Mouse (Mus musculus) heart, adult 2 months (tissue): Measurements from ENCODE around the gene Srek1.

ENCODE experiments used
- CTCF ChIP-seq: fragments of 200-600 bp; IDR thresholded peaks from 2 replicates; pipeline ENCODE4 v1.8.1; 2022; ENCODE audit warnings: antibody characterized with exemption, mild to moderate bottlenecking, moderate library complexity
- POLR2A ChIP-seq: fragments of 200-500 bp; IDR thresholded peaks from 2 replicates; pipeline ENCODE4 v1.6.1; 2011; ENCODE audit warnings: mild to moderate bottlenecking, low read depth, low read length, control low read depth; ENCODE audit not compliant: insufficient read depth

DNA sequence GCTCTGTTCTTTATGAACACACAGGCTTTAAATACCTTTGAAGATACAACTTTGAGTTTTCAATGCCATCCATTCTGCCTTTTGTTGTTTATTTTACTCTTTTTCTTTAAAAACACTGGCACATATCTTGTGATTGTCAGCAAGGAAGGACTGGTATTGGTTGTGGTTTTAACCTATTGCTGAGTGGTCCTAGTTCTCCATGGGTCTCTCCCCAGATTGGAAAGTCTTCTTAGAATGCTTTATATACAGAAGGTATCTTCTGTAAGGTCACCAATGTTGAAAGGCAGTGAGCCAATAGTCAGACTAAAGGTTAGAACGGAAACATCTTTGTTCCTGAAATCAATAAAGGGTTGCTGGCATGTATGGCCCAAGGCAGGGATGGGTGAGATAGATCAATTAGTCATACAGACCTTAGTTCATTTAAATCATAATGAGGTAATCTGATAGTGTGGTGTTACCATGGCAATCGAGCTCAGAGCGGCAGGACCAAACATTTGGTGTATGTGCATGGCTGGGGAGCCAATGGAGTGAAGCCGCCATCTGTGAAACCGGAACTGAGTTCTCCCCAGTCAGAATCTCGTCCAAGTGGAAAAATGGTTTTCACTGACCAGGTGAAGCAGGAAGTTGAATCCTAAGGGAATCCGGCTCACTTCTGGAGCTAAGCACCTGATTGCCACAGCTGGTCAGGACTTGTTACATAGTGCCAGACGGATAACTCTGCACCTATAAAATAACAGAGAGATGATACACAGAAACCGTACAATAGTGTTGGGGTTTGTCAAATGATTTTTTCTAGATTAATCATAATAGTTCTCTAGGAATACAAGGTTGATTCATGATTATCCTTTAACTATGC lies 20.5 kb upstream of the Srek1 start:
- TF ChIP-seq CTCF (no peak), POLR2A (no peak)
